Mouse (Mus musculus) cerebellum, adult 18-20 months (tissue): ENCODE results near the gene Celf5.
A peak's percentile ranks its signal among the peaks of the same experiment; 100 is the strongest.

Source experiments
- DNase-seq, 2 experiments: peaks; one replicate each; pipeline ENCODE4 v3.0.0; 2021

The Celf5 gene

GRCm38 (mm10) chr10:81497401-81498270 is 15.1 kb upstream of the Celf5 start:
- peak in 1 of 2 experiments; percentile 25 for DNase-seq

DNA sequence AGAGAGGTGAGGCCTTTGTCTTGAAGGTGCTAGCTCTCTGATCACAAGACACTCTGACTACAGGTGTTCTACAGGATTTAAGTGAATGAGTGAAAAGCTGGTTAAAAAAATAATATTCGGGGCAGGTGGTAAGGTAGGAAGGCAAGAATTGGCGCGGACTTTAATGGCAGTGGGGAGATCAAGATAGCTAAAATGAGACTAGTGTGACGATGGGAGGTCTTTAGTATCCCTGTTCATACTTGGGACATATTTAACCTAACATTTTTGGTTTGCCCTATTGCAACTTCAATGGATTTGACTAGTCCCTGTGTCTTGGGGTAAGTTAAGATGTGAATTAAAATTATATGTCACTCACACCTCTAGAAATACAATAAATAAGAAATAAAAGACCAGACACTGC is 14.5 kb upstream of the Celf5 start:
- peak in 1 of 2 experiments; percentile 17 for DNase-seq

DNA sequence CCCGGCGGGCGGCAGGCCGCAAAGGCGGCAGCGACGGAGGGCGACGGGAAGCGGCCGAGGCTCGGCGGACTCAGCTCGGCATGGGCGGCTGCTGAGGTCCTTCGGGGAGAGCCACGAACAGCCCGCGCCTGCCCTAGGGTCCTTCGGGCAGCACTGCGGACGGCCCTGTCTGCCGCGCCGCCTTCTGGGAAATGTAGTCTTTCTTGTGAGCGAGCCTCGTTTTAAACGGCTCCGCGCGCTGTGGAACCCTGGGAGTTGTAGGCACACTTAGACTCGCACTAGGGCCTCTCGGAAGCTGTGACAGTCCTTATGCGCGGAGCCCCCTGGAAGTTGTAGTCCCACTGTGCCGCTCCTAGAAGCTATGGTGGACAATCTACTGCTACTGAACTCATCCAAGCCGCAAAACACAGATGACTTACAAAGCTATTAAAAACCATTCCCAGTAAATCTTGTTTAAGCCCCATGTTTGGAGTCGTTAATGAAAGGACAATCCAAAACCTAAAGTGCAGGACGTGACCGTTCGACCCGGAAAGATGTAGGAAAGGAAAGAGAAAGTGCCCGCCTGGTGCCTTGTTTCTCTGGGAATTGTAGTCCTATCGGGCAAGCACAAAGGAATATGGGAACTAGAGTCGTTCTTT is 13.9 kb upstream of the Celf5 start, which contains the start of gene Ncln:
Ncln (minus strand) TSS at position 129 of the 638 bp plus-strand sequence.
- peak; percentile 98 to 100 for DNase-seq

GRCm38 (mm10) chr10:81495616-81496263 is 13.2 kb upstream of the Celf5 start:
- no peak for DNase-seq

DNA sequence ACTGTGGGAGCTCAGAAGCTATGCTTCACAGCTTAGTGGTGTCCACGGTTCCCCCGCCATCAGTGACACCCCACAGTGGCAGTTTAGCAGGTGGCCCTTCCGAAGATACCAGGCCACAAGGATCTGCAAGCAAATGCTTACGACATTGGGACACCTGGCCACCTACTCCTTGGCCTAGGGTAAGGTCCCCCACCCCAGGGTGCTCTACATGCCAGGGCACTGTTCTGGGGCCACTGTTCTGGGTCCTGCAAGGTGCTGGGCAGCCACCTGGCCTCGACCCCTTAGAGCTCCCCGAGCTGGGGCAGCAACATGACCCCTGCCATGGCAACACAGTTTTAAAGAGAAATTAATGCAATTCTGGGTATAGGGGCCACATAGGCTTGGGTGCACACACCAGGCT is 12.6 kb upstream of the Celf5 start:
- DNase-seq, result peak in 1 of 2 experiments; percentile 23

- DNase-seq, result peak in 1 of 2 experiments; percentile 17
These were observed 11.9 kb upstream of the Celf5 start for GRCm38 (mm10) chr10:81494260-81495041.

DNA sequence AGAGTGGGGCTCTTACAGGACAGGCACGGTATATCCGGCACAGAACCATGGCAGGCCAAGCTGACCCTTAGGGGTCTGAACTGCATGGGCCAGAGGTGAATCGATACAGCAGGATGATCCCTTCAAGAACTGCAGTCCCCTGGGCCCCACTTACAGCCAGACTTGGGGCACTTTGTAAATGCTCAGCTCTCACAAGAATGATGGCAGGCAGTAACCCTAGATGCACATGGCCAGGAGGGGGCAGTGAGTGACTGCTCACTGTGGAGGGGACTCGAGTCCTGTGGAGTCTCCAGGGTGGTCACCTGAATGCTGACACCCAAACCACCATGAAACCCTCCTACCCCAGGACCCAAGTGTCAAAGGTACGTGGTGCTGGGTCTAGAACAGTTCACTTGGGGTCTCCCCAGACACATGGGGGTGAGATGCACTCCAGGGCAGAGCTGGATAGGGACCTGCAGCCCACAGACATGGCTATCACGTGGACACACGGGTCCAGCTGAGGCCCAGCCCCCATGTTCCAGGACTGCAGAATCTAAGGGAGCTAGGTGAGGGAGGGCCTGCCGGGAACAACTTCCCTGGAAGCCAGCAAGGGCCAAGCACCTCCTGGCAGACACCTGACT is 11.2 kb upstream of the Celf5 start:
- no peak for DNase-seq

GRCm38 (mm10) chr10:81492606-81493240 is 10.2 kb upstream of the Celf5 start:
- no peak for DNase-seq

DNA sequence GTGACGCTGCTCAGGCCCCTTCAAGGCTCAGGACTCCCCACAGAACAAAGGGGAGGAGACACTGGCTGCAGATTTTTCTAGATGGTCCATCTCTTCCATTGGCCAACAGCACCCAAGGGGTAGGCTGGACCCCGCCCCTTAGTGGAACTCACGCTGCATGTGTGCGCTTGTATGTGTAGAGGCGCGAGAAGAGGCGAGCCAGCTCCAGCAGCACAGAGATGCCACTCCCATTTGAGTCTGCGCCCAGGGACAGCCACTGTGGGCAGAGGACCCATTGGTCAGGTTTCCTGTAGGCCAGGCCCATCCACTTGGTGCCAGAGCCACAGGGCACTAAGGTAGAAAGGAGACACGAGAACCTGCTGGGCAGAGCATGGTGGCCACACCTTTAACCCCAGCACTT is 8.5 kb upstream of the Celf5 start:
- DNase-seq, result no peak

GRCm38 (mm10) chr10:81489941-81490340 is 7.4 kb upstream of the Celf5 start:
- no peak for DNase-seq

DNA sequence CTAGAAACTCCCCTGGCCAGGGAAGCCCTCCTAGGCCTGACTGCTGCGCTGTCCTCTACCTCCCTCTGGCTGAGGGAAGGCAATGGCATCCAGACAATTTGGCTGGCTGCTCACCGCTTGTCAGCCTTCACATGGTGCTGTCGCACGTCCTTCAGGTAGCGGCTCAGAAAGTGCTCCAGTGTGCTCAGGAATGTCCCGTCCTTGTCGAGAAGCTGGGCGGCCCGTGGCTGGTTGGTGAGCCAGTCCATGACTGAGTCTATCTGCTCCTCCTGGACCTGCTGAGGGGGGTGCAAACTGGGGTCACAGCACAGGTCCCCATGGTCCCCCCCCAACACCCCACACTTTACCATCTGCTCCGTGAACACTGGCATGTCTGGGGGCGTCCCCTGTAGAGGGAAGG is 5.6 kb upstream of the Celf5 start:
- DNase-seq, result no peak

GRCm38 (mm10) chr10:81486496-81486895 is 4.0 kb upstream of the Celf5 start:
- no peak for DNase-seq

GRCm38 (mm10) chr10:81485479-81486018 is 3.0 kb upstream of the Celf5 start:
- DNase-seq, result no peak

GRCm38 (mm10) chr10:81485060-81485449 is 2.5 kb upstream of the Celf5 start:
- no peak for DNase-seq

DNA sequence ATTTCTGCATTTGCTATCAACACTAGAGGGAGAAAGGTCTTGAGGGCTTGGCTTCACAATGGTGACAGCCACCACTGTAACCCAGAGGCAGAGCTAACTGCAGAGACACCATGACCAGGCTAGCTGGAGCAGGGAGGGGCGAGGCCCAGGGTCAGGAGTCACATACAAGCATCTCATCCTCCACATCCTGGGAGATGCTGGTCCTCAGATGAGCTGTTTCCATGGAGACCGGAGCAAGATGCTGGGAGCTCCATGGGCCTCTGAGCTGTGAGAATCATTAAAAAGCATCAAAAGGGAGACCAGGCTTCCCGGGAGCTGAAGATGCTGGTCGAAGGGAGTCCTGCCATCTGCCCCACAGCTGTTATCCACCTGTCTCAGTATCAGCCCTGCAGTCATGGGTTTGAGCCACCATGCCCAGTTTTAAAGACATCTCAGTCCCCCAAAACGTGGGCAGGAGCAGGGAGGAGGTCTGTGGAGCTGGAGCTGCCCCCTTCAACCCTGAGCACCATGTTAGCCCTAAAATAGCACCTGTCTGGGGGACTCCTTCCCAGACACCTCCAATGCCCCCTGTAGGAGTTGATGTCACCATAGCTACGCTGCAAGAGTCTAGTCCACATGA is 2.0 kb upstream of the Celf5 start:
- DNase-seq, result no peak

DNA sequence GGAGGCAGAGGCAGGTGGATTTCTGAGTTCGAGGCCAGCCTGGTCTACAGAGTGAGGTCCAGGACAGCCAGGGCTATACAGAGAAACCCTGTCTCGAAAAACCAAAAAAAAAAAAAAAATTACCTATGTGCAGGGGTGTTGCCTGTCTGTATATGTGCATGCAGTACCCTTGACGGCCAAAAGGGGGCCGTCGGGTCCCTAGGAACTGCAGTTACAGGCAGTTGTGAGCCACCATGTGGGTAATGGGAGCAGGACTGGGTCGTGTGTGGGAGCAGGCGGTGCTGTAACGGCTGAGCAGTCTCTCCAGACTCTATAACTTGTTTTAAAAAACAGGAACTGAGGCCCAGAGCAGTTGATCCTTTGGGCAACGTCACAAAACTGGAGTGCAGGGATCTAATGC is 1.5 kb upstream of the Celf5 start:
- DNase-seq, result peak; percentile 46 to 62

GRCm38 (mm10) chr10:81481605-81482532 is 640 bp downstream of the Celf5 start:
- peak in 1 of 2 experiments; percentile 46 for DNase-seq

DNA sequence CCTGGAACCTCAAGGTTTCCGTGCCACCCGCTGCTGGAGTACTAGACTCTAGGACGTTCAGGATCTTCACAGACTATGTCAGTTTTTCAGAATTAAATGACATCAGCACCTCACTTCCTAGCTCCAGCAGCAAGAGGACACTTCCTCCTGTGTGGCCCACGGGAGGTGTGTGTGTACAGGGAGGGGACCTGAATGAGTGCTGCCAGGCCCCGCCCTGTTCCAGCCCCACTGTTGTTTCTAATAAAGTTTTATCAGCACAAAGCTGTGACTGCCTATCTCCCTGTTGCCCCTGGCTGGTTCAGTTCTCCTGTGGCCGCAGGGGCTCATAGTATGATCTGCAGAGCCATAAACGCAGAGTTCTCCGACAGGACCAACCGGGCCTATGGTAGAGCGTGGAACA is 8.0 kb downstream of the Celf5 start:
- DNase-seq, result no peak

- DNase-seq, result peak; percentile 69
These were observed 9.5 kb downstream of the Celf5 start for GRCm38 (mm10) chr10:81473003-81473451.
